Mouse (Mus musculus) cerebellum, adult 2 months (tissue): ENCODE results near the gene Os9.

Experiments
- CTCF ChIP-seq: fragments of 200-500 bp; IDR thresholded peaks from 2 replicates; pipeline ENCODE4 v1.5.1; 2011; ENCODE audit warnings: low read depth, mild to moderate bottlenecking, control low read depth, low read length, moderate library complexity, borderline replicate concordance; ENCODE audit not compliant: insufficient read depth
- POLR2A ChIP-seq: fragments of 200-500 bp; IDR thresholded peaks from 2 replicates; pipeline ENCODE4 v1.6.1; 2011; ENCODE audit warnings: low read length, control low read depth, borderline replicate concordance; ENCODE audit not compliant: insufficient read depth

DNA sequence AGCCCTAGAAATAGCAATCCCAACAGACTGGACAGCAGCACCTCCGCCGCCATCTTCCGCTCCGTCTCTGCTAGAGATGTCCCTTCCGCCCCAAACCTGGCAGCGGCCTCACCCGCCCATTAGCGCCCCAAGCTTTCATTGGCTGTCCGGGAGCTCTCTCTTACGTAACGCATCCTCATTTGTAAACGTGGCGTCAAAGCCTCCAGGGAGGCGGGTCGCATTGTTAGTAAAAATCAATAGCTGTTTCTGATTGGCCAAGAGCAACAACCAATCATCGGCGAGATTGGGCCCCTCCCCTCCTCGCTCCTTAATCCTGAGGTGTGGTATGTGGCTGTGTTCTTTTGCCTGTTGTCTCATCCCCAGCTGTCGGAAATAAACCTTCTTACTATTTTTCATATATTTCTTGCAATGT, at the start of gene Os9:
- TF ChIP-seq POLR2A (peak; percentile 95), CTCF (no peak)
